Mouse (Mus musculus) liver, embryonic 14.5 days (tissue): ENCODE data around the gene Usp39.

Source experiments
- CTCF ChIP-seq: IDR thresholded peaks from 2 replicates; pipeline ENCODE4 v1.5.1; 2016; ENCODE audit warnings: antibody characterized with exemption, low read depth, control low read depth
- EP300 ChIP-seq: IDR thresholded peaks from 2 replicates; pipeline ENCODE4 v1.6.1; 2016; ENCODE audit warnings: antibody characterized with exemption, low read depth

GRCm38 (mm10) chr6:72318440-72318839 lies 26.5 kb downstream of the Usp39 start:
- TF ChIP-seq CTCF (no peak), EP300 (no peak)
